Mouse (Mus musculus) urinary bladder, postnatal 4 days (tissue): Measurements from ENCODE around the gene Cox6b2.

Experiments used
- DNase-seq, 2 experiments: peaks; one replicate each; pipeline ENCODE4 v3.0.0; 2021 to 2022; ENCODE audit warnings: low spot score in 2 of 2

Cox6b2 gene

GRCm38 (mm10) chr7:4764946-4765710, 12.2 kb upstream of the Cox6b2 start:
- no peak for DNase-seq

- no peak for DNase-seq
Measured at GRCm38 (mm10) chr7:4759670-4760069, 6.8 kb upstream of the Cox6b2 start.

- peak in 1 of 2 experiments; percentile 59 for DNase-seq
Measured at GRCm38 (mm10) chr7:4751971-4752820, 698 bp downstream of the Cox6b2 start.

- no peak for DNase-seq
Measured at GRCm38 (mm10) chr7:4749169-4749568, 3.7 kb downstream of the Cox6b2 start.

GRCm38 (mm10) chr7:4748321-4748720, 4.6 kb downstream of the Cox6b2 start:
- no peak for DNase-seq

- no peak for DNase-seq
Measured at GRCm38 (mm10) chr7:4747156-4747899, 5.6 kb downstream of the Cox6b2 start.

- no peak for DNase-seq
Measured at GRCm38 (mm10) chr7:4746326-4746980, 6.4 kb downstream of the Cox6b2 start.

GRCm38 (mm10) chr7:4744886-4745285, 8.0 kb downstream of the Cox6b2 start:
- no peak for DNase-seq

- DNase-seq: no peak
Measured at GRCm38 (mm10) chr7:4743354-4743753, 9.5 kb downstream of the Cox6b2 start.

GRCm38 (mm10) chr7:4742482-4742819, 10.4 kb downstream of the Cox6b2 start:
- DNase-seq: no peak

GRCm38 (mm10) chr7:4741672-4742481, 11.0 kb downstream of the Cox6b2 start:
- no peak for DNase-seq

GRCm38 (mm10) chr7:4741151-4741550, 11.7 kb downstream of the Cox6b2 start:
- DNase-seq: peak in 1 of 2 experiments; percentile 47

GRCm38 (mm10) chr7:4740309-4740727, 12.6 kb downstream of the Cox6b2 start:
- DNase-seq: no peak

- peak; percentile 97 to 98 for DNase-seq
Measured at GRCm38 (mm10) chr7:4739544-4740275, 13.2 kb downstream of the Cox6b2 start, which contains the start of gene Kmt5c. Gene Kmt5c, plus strand, starts transcription at chr7:4740115.

- no peak for DNase-seq
Measured at GRCm38 (mm10) chr7:4739041-4739543, 13.8 kb downstream of the Cox6b2 start.

- DNase-seq: no peak
Measured at GRCm38 (mm10) chr7:4732968-4733392, 19.9 kb downstream of the Cox6b2 start.

GRCm38 (mm10) chr7:4731090-4731489, 21.8 kb downstream of the Cox6b2 start:
- no peak for DNase-seq

- no peak for DNase-seq
Measured at GRCm38 (mm10) chr7:4725169-4725568, 27.7 kb downstream of the Cox6b2 start, which contains the start of gene Tmem150b. Gene Tmem150b, minus strand, starts transcription at chr7:4725249.

- DNase-seq: no peak
Measured at GRCm38 (mm10) chr7:4724359-4724758, 28.5 kb downstream of the Cox6b2 start.

GRCm38 (mm10) chr7:4723508-4723907, 29.4 kb downstream of the Cox6b2 start:
- no peak for DNase-seq
